Mouse (Mus musculus) hindbrain, embryonic 14.5 days (tissue): ENCODE measurements around the gene Foxd2. TPM values are rescaled to one million over a fixed set of nuclear protein-coding genes. Genes with fewer than 3 reads are reported as not detected.

Experiments used
- ATAC-seq: fragments of 200-750 bp; cut with Nextera tagmentation; 2 replicates; pipeline ENCODE4 v1.8.0; 2017; ENCODE audit warnings: moderate number of reproducible peaks, mild to moderate bottlenecking, moderate TSS enrichment, moderate library complexity; ENCODE audit not compliant: low FRiP score
- DNase-seq: peaks from one replicate; pipeline ENCODE4 v3.0.0-alpha.2; 2015; ENCODE audit warnings: low spot score
- H3K27ac ChIP-seq: fragments of 300-500 bp; sonication (generic); 2 replicates; pipeline ENCODE4 v1.5.1; 2014; ENCODE audit warnings: mild to moderate bottlenecking, moderate library complexity
- H3K27me3 ChIP-seq: fragments of 300-500 bp; sonication (generic); 2 replicates; pipeline ENCODE4 v1.6.1; 2014; ENCODE audit warnings: mild to moderate bottlenecking, low read length, mixed read lengths; ENCODE audit not compliant: control insufficient read depth, insufficient read depth
- H3K36me3 ChIP-seq: fragments of 300-500 bp; sonication (generic); replicated peaks from 2 replicates; pipeline ENCODE4 v1.6.1; 2014; ENCODE audit not compliant: control insufficient read depth, insufficient read depth
- H3K4me1 ChIP-seq: fragments of 300-500 bp; sonication (generic); replicated peaks from 2 replicates; pipeline ENCODE4 v1.6.1; 2014; ENCODE audit warnings: antibody characterized with exemption, low read length, mixed read lengths; ENCODE audit not compliant: control insufficient read depth, insufficient read depth
- H3K4me2 ChIP-seq: fragments of 300-500 bp; sonication (generic); replicated peaks from 2 replicates; pipeline ENCODE4 v1.6.1; 2014; ENCODE audit warnings: mild to moderate bottlenecking, moderate library complexity
- H3K4me3 ChIP-seq: fragments of 300-500 bp; sonication (generic); replicated peaks from 2 replicates; pipeline ENCODE4 v1.5.1; 2014; ENCODE audit warnings: mild to moderate bottlenecking, low read length
- H3K9ac ChIP-seq: fragments of 300-500 bp; sonication (generic); 2 replicates; pipeline ENCODE4 v1.6.1; 2014
- H3K9me3 ChIP-seq: fragments of 300-500 bp; sonication (generic); 2 replicates; pipeline ENCODE4 v1.6.1; 2016; ENCODE audit warnings: low read length; ENCODE audit not compliant: control insufficient read depth
- WGBS: fragments of 180-500 bp; shearing (Covaris S2); extraction: QIAGEN DNeasy Blood & Tissue Kit; methylation state at CpG from one replicate; pipeline ENCODE4 v1.1.7; 2014; 5-methylcytosine and 5-hydroxymethylcytosine counted together
- polyA plus RNA-seq: library from polyadenylated mRNA; unstranded; fragments of >200 nt; fragmentation: Nextera tagmentation; extraction: Ambion mirVana; gene quantifications from 2 replicates; pipeline ENCODE4 v1.2.1, GENCODE M21; 2014

Gene Foxd2
- polyA plus RNA-seq, 1 experiment from 2014 or later, result not detected

DNA sequence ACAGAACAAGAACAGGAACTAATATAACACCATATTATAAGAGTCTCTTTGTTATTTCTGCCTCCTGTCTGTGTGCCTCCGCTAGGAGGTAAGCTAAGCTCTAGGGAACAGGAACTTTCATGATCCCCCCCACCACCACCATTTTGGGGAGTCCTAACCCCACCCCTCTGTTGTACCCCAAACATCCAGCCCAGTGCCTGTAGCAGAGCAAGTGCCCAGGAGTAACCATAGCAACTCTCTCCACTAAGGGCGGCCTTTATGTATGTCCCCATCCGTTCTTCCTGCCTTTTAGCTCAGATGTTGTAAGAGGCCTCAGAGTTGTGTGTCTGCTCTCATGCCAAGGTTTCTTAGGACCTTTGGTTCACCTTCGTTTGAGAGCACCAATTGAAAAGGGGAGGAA lies 33.4 kb upstream of the Foxd2 start:
- ATAC-seq, result no peak

DNA sequence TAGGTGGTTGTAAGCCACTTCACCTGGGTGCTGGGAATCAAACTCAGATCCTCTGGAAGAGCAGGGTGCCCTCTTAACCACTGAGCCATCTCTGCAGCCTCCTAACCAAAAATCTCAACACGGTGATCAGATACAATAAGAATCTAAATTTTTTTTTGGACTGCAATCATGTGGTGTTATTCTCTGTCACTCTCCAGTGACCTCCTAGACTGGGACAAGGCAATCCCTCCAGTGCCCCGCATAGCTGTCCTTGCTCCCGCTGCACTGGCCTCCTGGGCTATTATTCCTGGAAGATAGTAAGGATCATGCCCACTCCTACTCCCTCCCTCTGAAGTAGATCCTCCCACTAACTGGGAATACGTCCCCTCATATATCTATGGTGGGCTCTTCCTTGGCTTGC lies 32.6 kb upstream of the Foxd2 start:
- no peak overlapping the region for H3K4me3 ChIP-seq
- 0 out of 2 replicates have a peak, but pooled peaks cover 5% of the 10 kb centered on the region for H3K4me1 ChIP-seq
- H3K27ac ChIP-seq, result no peak overlapping the region
- no peaks in the 10 kb centered on the region for H3K36me3 ChIP-seq
- no peaks in the 10 kb centered on the region for H3K9me3 ChIP-seq
- no peak overlapping the region for H3K9ac ChIP-seq
- no peak overlapping the region for H3K4me2 ChIP-seq
- ATAC-seq (no peak), DNase-seq (no peak)
- H3K27me3 ChIP-seq, result no peaks in the 10 kb centered on the region
- WGBS, result 84% methylated on average over 4 of the region's 4 CpGs

More for the DNA sequence above, 33.4 kb upstream of the Foxd2 start:
- Histone ChIP-seq H3K9me3 (no peaks in the 10 kb centered on the region), H3K4me2 (no peak overlapping the region), H3K36me3 (no peaks in the 10 kb centered on the region), H3K27ac (no peak overlapping the region), H3K27me3 (no peaks in the 10 kb centered on the region), H3K4me3 (no peak overlapping the region), H3K9ac (no peak overlapping the region), H3K4me1 (0 out of 2 replicates have a peak, but pooled peaks cover 5% of the 10 kb centered on the region)
- WGBS, result 42% methylated on average over 4 of the region's 4 CpGs
- no peak for DNase-seq

DNA sequence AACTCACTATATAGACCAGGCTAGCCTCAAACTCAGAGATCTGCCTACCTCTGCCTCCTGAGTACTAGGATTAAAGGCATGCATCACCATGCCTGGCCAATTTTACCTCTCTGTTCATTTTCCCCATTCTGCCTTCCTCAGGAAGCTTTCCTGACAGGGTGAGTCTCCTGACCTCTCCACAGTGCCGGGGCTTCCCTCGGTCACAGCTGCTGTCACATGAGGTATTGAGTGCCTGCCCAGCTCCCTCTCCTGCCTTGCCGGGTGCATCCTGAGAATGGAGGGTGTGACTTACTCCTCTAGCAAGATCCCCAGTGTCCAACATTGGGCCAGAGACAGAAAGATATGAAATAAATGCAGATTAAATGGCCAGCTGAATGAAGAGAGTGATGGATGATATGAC lies 29.6 kb upstream of the Foxd2 start:
- Histone ChIP-seq H3K4me3 (no peak overlapping the region), H3K4me1 (0 out of 2 replicates have a peak, but pooled peaks cover 5% of the 10 kb centered on the region), H3K27ac (no peak overlapping the region), H3K4me2 (no peak overlapping the region), H3K9me3 (no peaks in the 10 kb centered on the region), H3K27me3 (no peaks in the 10 kb centered on the region; the same call in 1 of the 2 replicates), H3K9ac (no peak overlapping the region), H3K36me3 (no peaks in the 10 kb centered on the region)
- WGBS, result 54% methylated on average over 3 of the region's 3 CpGs
- ATAC-seq (no peak), DNase-seq (no peak)

DNA sequence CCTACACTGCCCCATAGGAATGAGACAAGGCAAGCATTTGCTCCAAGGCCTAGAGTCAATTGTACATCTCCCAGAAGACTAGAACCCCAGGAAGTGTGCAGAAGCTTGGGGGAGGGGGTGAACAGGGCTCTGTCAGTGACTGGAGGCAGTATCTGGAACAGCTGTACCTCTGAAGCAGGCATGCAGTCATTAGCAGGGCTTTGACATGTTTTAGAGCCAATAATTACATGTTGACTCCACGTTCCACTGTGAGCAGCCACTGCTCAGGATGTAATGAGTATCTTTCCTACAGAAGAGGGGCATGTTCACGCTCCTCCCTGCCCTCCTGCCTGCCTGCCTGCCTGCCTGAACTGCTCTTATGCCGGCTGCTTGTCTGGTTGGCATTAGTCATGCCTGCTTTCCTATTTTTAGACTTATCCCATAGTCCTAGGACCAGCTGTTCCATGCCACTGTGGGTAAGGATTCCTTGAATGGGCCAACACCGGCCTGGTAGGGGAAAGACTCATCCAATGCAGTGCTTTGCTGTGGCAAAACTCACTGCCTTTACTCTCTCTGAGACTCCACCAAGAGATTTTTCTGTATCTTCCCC lies 28.9 kb upstream of the Foxd2 start:
- 57% methylated on average over 4 of the region's 4 CpGs for WGBS
- Histone ChIP-seq H3K9me3 (no peaks in the 10 kb centered on the region), H3K4me1 (0 out of 2 replicates have a peak, but pooled peaks cover 2% of the 10 kb centered on the region), H3K27ac (no peak overlapping the region), H3K9ac (no peak overlapping the region), H3K27me3 (no peaks in the 10 kb centered on the region; the same call in 1 of the 2 replicates), H3K4me2 (no peak overlapping the region), H3K36me3 (no peaks in the 10 kb centered on the region), H3K4me3 (no peak overlapping the region)
- DNase-seq (no peak), ATAC-seq (no peak)

DNA sequence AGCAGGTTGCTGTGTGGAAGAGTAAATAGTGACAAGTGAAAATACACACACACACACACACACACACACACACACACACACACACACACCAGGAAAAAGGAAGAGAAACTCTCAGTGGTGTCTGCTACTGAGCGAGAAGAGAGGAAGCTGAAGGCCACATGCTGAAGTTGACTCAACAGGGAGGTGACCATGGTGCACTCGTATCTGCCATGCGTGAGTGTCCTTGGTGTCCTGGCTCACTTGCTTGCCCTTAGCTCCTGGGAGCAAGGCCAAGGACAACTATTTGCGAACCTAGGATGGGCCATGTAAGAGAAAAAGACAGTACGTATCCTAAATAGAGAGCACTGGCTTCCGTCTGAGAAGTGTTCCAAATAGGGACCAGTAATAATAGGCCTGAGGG lies 25.5 kb upstream of the Foxd2 start:
- Histone ChIP-seq H3K4me1 (no peaks in the 10 kb centered on the region), H3K4me2 (no peak overlapping the region), H3K4me3 (no peak overlapping the region), H3K9me3 (no peaks in the 10 kb centered on the region), H3K9ac (no peak overlapping the region), H3K36me3 (no peaks in the 10 kb centered on the region), H3K27ac (no peak overlapping the region), H3K27me3 (peaks cover 11% of the 10 kb centered on the region)
- DNase-seq (no peak), ATAC-seq (no peak)
- WGBS, result 86% methylated on average over 6 of the region's 6 CpGs

DNA sequence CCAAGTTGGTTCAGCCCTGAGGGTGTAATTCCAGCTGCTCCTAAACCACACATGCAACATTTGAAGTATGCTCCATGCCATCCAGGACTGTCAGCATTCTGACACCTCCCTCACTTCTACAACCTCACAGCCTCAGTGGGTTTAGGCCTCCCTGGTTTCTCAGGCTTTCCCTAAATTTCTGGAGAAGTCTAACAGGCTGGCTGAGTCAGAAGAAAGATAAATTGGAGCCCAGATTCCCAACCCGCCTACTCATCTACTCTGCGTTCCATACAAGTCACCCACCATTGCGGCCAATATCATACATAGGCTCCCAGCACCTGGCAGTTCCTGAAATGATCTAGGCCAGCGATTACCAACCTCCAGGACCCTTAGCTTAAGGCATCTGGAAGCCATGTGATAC lies 24.1 kb upstream of the Foxd2 start:
- no peak overlapping the region for H3K4me3 ChIP-seq
- H3K9ac ChIP-seq, result no peak overlapping the region
- WGBS, result 89% methylated on average over 4 of the region's 4 CpGs
- no peak for ATAC-seq
- no peak for DNase-seq
- H3K27me3 ChIP-seq, result peaks cover 24% of the 10 kb centered on the region
- H3K9me3 ChIP-seq, result no peaks in the 10 kb centered on the region
- no peak overlapping the region for H3K27ac ChIP-seq
- no peaks in the 10 kb centered on the region for H3K4me1 ChIP-seq
- H3K4me2 ChIP-seq, result no peak overlapping the region
- no peaks in the 10 kb centered on the region for H3K36me3 ChIP-seq

DNA sequence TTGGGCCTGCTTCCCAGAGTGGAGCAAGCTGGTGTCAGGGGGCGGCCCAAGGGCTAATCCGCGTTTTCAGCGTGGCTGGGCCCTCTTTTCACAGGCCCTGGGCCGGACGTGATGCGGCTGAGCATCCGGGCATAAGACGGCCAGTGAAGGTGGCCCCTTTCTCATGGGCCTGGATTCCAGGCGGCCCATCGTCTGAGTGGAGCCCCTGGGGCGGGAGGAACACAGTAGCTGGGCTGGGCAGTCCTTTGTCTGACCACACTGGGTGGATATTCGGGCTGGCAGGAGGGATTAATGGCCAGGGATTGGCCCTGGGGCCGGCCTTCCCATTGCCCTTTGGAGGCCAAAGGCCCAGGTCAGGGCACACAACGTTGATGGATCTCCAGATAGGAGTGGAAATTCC lies 20.5 kb upstream of the Foxd2 start:
- H3K27me3 ChIP-seq, result peaks cover 60% of the 10 kb centered on the region
- WGBS, result 22% methylated on average over 15 of the region's 15 CpGs
- no peak for DNase-seq

DNA sequence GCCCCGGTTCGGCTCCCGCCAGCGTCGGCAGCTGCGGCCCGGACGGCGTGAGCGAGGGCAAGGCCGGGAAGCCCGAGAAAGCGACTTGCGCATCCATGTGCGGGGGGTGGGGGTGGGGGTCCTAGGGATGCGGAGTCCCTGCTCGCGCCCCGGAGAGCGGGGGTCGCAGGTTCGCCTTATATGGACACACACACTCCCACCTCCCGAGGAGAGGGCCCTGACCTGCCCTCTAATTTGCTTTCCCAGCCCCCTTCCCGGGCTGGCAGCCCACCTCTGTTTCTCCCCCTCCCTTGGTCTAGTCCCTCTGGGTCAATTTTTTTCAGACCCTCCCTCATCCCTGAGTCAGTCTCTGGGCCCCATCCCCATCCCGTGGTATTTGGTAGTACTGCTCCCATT lies 17.2 kb upstream of the Foxd2 start, which contains the start of gene Foxe3:
Foxe3 (minus strand) TSS at position 97 of the 396 bp plus-strand sequence.
- Histone ChIP-seq H3K9me3 (no peaks in the 10 kb centered on the region), H3K4me1 (peaks cover 10% of the 10 kb centered on the region), H3K27ac (no peak within 1 kb of the TSS), H3K27me3 (peaks cover 90% of the 10 kb centered on the region), H3K4me2 (peak within 1 kb of the TSS; percentile 54), H3K9ac (0 out of 2 replicates have a peak within 1 kb of the TSS, but pooled peaks have one; percentile 8), H3K36me3 (no peaks in the 10 kb centered on the region), H3K4me3 (peak within 1 kb of the TSS; percentile 34)
- DNase-seq (no peak), ATAC-seq (no peak)
- WGBS, result under 1% methylated on average over 15 of the region's 25 CpGs

More for the DNA sequence above, 20.5 kb upstream of the Foxd2 start:
- Histone ChIP-seq H3K27ac (no peak overlapping the region), H3K9ac (no peak overlapping the region), H3K9me3 (no peaks in the 10 kb centered on the region), H3K4me2 (no peak overlapping the region), H3K36me3 (no peaks in the 10 kb centered on the region), H3K4me3 (no peak overlapping the region), H3K4me1 (peaks cover 10% of the 10 kb centered on the region)
- no peak for ATAC-seq

DNA sequence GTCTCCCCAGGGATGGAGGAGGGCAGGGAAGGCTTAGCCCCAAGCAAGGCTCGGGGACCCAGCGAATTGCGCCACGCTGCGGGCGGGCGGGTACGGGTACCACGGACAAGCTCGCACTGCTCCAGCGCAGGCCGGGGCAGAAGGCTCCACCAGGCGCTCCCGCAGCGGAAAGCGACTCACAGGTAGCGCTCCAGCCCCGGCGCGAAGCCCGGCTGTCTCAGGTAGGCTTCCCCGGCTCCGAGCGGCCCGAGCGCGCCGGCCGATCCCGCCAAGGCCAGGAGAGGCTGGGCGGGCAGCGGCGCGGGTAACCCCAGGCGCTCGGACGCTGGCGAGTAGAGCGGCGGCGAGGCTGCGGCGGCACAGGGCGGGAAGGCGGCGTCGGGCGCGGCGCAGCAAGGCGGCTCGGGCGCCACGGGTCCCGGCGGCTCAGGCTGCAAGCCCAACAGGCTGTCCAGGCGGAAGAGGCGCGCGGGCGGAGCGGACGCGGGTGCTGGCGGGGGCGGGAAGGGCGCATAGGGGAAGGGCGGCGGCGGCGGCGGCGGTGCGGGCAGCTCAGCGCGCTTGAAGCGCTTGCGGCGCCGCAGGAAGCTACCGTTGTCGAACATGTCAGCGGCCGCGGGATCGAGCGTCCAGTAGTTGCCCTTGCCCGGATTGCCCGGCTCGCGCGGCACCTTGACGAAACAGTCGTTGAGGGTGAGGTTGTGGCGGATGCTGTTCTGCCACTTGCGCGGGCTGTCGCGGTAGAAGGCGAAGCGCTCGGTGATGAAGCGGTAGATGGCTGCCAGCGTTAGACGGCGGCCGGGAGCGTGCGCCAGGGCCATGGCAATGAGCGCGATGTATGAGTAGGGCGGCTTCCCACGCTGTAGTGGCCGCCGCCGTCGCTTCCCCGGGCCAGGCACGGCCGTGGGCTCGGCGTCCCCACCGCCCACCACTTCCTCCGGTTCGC lies 16.6 kb upstream of the Foxd2 start:
- peaks cover 10% of the 10 kb centered on the region for H3K4me1 ChIP-seq
- H3K9ac ChIP-seq, result 0 out of 2 replicates have a peak overlapping the region, but pooled peaks have one; percentile 8
- H3K4me2 ChIP-seq, result peak overlapping the region; percentile 54
- DNase-seq (no peak), ATAC-seq (peak; percentile 42; the same call in 1 of the 2 replicates)
- peaks cover 92% of the 10 kb centered on the region for H3K27me3 ChIP-seq
- no peaks in the 10 kb centered on the region for H3K9me3 ChIP-seq
- H3K36me3 ChIP-seq, result no peaks in the 10 kb centered on the region
- no peak overlapping the region for H3K27ac ChIP-seq
- H3K4me3 ChIP-seq, result peak overlapping the region; percentile 34
- WGBS, result under 1% methylated on average over 104 of the region's 125 CpGs
